Mouse (Mus musculus): ENCODE results near the gene Gm48551.

The Gm48551 gene

GRCm38 (mm10) chr10:81417227-81418215 lies 33.3 kb downstream of the Gm48551 start:
- DNase-seq (ENCODE audit: low read depth, low spot score): no peak

GRCm38 (mm10) chr10:81418216-81419070 lies 34.2 kb downstream of the Gm48551 start:
- no peak for DNase-seq (ENCODE audit: low read depth, low spot score)

- peak; percentile 11 for DNase-seq (ENCODE audit: low read depth, low spot score)
These were observed 35.1 kb downstream of the Gm48551 start for GRCm38 (mm10) chr10:81419111-81419928.

GRCm38 (mm10) chr10:81420191-81420767 lies 36.0 kb downstream of the Gm48551 start:
- DNase-seq (ENCODE audit: low read depth, low spot score): peak; percentile 34

GRCm38 (mm10) chr10:81421041-81421796 lies 37.0 kb downstream of the Gm48551 start:
- DNase-seq (ENCODE audit: low read depth, low spot score): peak; percentile 20

GRCm38 (mm10) chr10:81421797-81422100 lies 37.5 kb downstream of the Gm48551 start:
- peak; percentile 93 for DNase-seq (ENCODE audit: low read depth, low spot score)

- peak; percentile 82 for DNase-seq (ENCODE audit: low read depth, low spot score)
These were observed 37.9 kb downstream of the Gm48551 start for GRCm38 (mm10) chr10:81422191-81422590.

GRCm38 (mm10) chr10:81422661-81423217 lies 38.5 kb downstream of the Gm48551 start:
- DNase-seq (ENCODE audit: low read depth, low spot score): no peak

- peak; percentile 23 for DNase-seq (ENCODE audit: low read depth, low spot score)
These were observed 39.4 kb downstream of the Gm48551 start for GRCm38 (mm10) chr10:81423476-81424245.

GRCm38 (mm10) chr10:81424246-81425051 lies 40.2 kb downstream of the Gm48551 start:
- DNase-seq (ENCODE audit: low read depth, low spot score): peak; percentile 93

GRCm38 (mm10) chr10:81425236-81425850 lies 41.1 kb downstream of the Gm48551 start:
- peak; percentile 85 for DNase-seq (ENCODE audit: low read depth, low spot score)

GRCm38 (mm10) chr10:81426081-81426671 lies 41.9 kb downstream of the Gm48551 start:
- peak; percentile 66 for DNase-seq (ENCODE audit: low read depth, low spot score)

GRCm38 (mm10) chr10:81426897-81427296 lies 42.6 kb downstream of the Gm48551 start:
- peak; percentile 52 for DNase-seq (ENCODE audit: low read depth, low spot score)

GRCm38 (mm10) chr10:81427327-81427726 lies 43.1 kb downstream of the Gm48551 start:
- no peak for DNase-seq (ENCODE audit: low read depth, low spot score)

- peak; percentile 12 for DNase-seq (ENCODE audit: low read depth, low spot score)
These were observed 43.7 kb downstream of the Gm48551 start for GRCm38 (mm10) chr10:81427804-81428506.

- peak; percentile 10 for DNase-seq (ENCODE audit: low read depth, low spot score)
These were observed 44.2 kb downstream of the Gm48551 start for GRCm38 (mm10) chr10:81428507-81428870.

- DNase-seq (ENCODE audit: low read depth, low spot score): no peak
These were observed 44.8 kb downstream of the Gm48551 start for GRCm38 (mm10) chr10:81429092-81429491.
